Mouse (Mus musculus) Patski (cell line): Measurements from ENCODE around the gene Cdh10. TPM values are rescaled to one million over a fixed set of nuclear protein-coding genes. Genes with fewer than 3 reads are reported as not detected.

Source experiments
- ATAC-seq: fragments of 100-300 bp; one replicate; pipeline ENCODE4 v1.8.0; 2021
- CTCF ChIA-PET: fragments of 350-600 bp; sonication (Branson Sonifier 250); formaldehyde crosslinking; loops from one replicate; lab custom pipeline; 2022; ENCODE audit warnings: inconsistent platforms; lab: Charles Lee
- POLR2A ChIA-PET: fragments of 350-600 bp; sonication (Branson Sonifier 250); formaldehyde crosslinking; loops from one replicate; lab custom pipeline; 2022; ENCODE audit warnings: antibody characterized with exemption, inconsistent platforms; lab: Charles Lee
- DNase-seq: peaks from one replicate; pipeline ENCODE4 v3.0.0-alpha.2; 2011; ENCODE audit warnings: low read depth, low spot score
- H3K27me3 ChIP-seq: fragments of 371-371 bp; one replicate; pipeline ENCODE4 v1.5.1; 2021
- CTCF ChIP-seq: fragments of 100-300 bp; IDR thresholded peaks from one replicate; pipeline ENCODE4 v1.5.1; 2021
- in situ Hi-C: fragments of 300-500 bp; cut with MboI; formaldehyde crosslinking; loops from 3 replicates; pipeline ENCODE4 v1.11.1; 2018; ENCODE audit warnings: low pct_unique_long_range_greater_than_20kb, mixed read lengths
- polyA plus RNA-seq: library from polyadenylated mRNA; unstranded; gene quantifications from one replicate; pipeline ENCODE4 v1.2.3, GENCODE M21; 2021

The Cdh10 gene
- polyA plus RNA-seq, 1 experiment from 2014 or later, result not detected

GRCm38 (mm10) chr15:18858135-18858534 lies 39.4 kb downstream of the Cdh10 start:
- ChIA-PET CTCF (no interaction called here), POLR2A (no interaction called here)
- DNase-seq (no peak), ATAC-seq (no peak)
- no peaks in the 10 kb centered on the region for H3K27me3 ChIP-seq
- no peak for TF ChIP-seq CTCF
- in situ Hi-C loops, result no loop called here

- ChIA-PET CTCF (no interaction called here), POLR2A (no interaction called here)
- in situ Hi-C loops, result no loop called here
- ATAC-seq (no peak), DNase-seq (no peak)
- TF ChIP-seq CTCF, result no peak
- H3K27me3 ChIP-seq, result no peaks in the 10 kb centered on the region
Measured at GRCm38 (mm10) chr15:18869871-18870270, 51.1 kb downstream of the Cdh10 start.

GRCm38 (mm10) chr15:18881467-18881866 lies 62.7 kb downstream of the Cdh10 start:
- no peaks in the 10 kb centered on the region for H3K27me3 ChIP-seq
- DNase-seq (no peak), ATAC-seq (no peak)
- CTCF ChIA-PET, result interaction anchor here (0.7 to 1.3 kb wide), 2 partner anchors 60 to 110 kb away, joined by 3 read pairs; no protein-coding TSS in a partner anchor
- POLR2A ChIA-PET, result no interaction called here
- no peak for TF ChIP-seq CTCF
- in situ Hi-C loops, result no loop called here

- in situ Hi-C loops, result no loop called here
- ChIA-PET POLR2A (no interaction called here), CTCF (no interaction called here)
- no peak for TF ChIP-seq CTCF
- no peak for DNase-seq
- no peaks in the 10 kb centered on the region for H3K27me3 ChIP-seq
- no peak for ATAC-seq
Measured at GRCm38 (mm10) chr15:18886673-18887072, 67.9 kb downstream of the Cdh10 start.

GRCm38 (mm10) chr15:18888912-18889311 lies 70.2 kb downstream of the Cdh10 start:
- ChIA-PET CTCF (no interaction called here), POLR2A (no interaction called here)
- no peak for TF ChIP-seq CTCF
- no peak for ATAC-seq
- no peaks in the 10 kb centered on the region for H3K27me3 ChIP-seq
- in situ Hi-C loops, result no loop called here
- no peak for DNase-seq

- TF ChIP-seq CTCF, result no peak
- ChIA-PET CTCF (no interaction called here), POLR2A (no interaction called here)
- no peak for DNase-seq
- in situ Hi-C loops, result no loop called here
- H3K27me3 ChIP-seq, result no peaks in the 10 kb centered on the region
- no peak for ATAC-seq
Measured at GRCm38 (mm10) chr15:18890358-18890757, 71.6 kb downstream of the Cdh10 start.

- ATAC-seq (no peak), DNase-seq (no peak)
- in situ Hi-C loops, result no loop called here
- ChIA-PET CTCF (no interaction called here), POLR2A (no interaction called here)
- no peak for TF ChIP-seq CTCF
- H3K27me3 ChIP-seq, result no peaks in the 10 kb centered on the region
Measured at GRCm38 (mm10) chr15:18900776-18901175, 82.0 kb downstream of the Cdh10 start.

GRCm38 (mm10) chr15:18904131-18904530 lies 85.4 kb downstream of the Cdh10 start:
- ATAC-seq (no peak), DNase-seq (no peak)
- POLR2A ChIA-PET, result no interaction called here
- H3K27me3 ChIP-seq, result no peaks in the 10 kb centered on the region
- in situ Hi-C loops, result no loop called here
- CTCF ChIA-PET, result no interaction called here
- TF ChIP-seq CTCF, result no peak

- no peak for TF ChIP-seq CTCF
- in situ Hi-C loops, result no loop called here
- no peaks in the 10 kb centered on the region for H3K27me3 ChIP-seq
- no peak for ATAC-seq
- POLR2A ChIA-PET, result no interaction called here
- no peak for DNase-seq
- CTCF ChIA-PET, result no interaction called here
Measured at GRCm38 (mm10) chr15:18910612-18911011, 91.9 kb downstream of the Cdh10 start.

GRCm38 (mm10) chr15:18925392-18926117 lies 106.8 kb downstream of the Cdh10 start:
- POLR2A ChIA-PET, result no interaction called here
- CTCF ChIA-PET, result no interaction called here
- ATAC-seq (no peak), DNase-seq (no peak)
- in situ Hi-C loops, result no loop called here
- no peaks in the 10 kb centered on the region for H3K27me3 ChIP-seq
- no peak for TF ChIP-seq CTCF

- DNase-seq (no peak), ATAC-seq (no peak)
- in situ Hi-C loops, result no loop called here
- CTCF ChIA-PET, result no interaction called here
- POLR2A ChIA-PET, result no interaction called here
- TF ChIP-seq CTCF, result no peak
- H3K27me3 ChIP-seq, result no peaks in the 10 kb centered on the region
Measured at GRCm38 (mm10) chr15:18926964-18927363, 108.2 kb downstream of the Cdh10 start.

GRCm38 (mm10) chr15:18952266-18952665 lies 133.5 kb downstream of the Cdh10 start:
- CTCF ChIA-PET, result no interaction called here
- POLR2A ChIA-PET, result no interaction called here
- in situ Hi-C loops, result no loop called here
- H3K27me3 ChIP-seq, result no peaks in the 10 kb centered on the region
- DNase-seq (no peak), ATAC-seq (no peak)
- no peak for TF ChIP-seq CTCF
